Mouse (Mus musculus): ENCODE measurements at regions not wholly inside any gene's neighbourhood (a gene's known extent, or its start where the extent isn't known, plus 50 kb on each side); places are given as distances from the start of the nearest gene placed in this dataset.

DNA sequence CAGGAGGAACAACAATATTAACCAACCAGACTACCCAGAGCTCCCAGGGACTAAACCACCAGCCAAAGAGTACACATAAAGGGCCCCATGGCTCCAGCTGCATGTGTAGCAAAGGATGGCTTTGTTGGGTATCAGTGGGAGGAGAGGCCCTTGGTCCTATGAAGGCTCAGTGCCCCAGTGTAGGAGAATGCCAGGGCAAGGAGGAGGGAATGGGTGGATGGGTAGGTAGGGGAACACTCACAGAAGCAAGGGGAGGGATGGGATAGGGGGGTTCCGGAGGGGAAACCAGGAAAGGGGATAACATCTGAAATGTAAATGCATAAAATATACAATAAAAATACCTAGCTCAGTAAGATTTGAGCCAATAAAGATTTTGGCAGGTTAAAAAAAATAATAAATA is 86.4 kb upstream of the Gm34302 start:
- no peak overlapping the region for H3K9ac ChIP-seq (ENCODE audit: low read depth, low read length)
- H3K4me3 ChIP-seq (replicated peaks; ENCODE audit: low read depth, low read length): no peak overlapping the region
- no peaks in the 10 kb centered on the region for H3K27me3 ChIP-seq (ENCODE audit: insufficient read depth, low read length)
- ATAC-seq (replicated peaks; ENCODE audit: low FRiP score, low read depth) (no peak), DNase-seq (ENCODE audit: low spot score) (no peak)
- H3K36me3 ChIP-seq (ENCODE audit: insufficient read depth, low read length): no peaks in the 10 kb centered on the region
- WGBS: 82% methylated on average over 1 of the region's 1 CpGs
- no peak overlapping the region for H3K4me2 ChIP-seq (ENCODE audit: low read length)
- TF ChIP-seq CTCF (IDR thresholded peaks at IDR 0.05; ENCODE audit: low read depth): no peak
- H3K27ac ChIP-seq: no peak overlapping the region
- H3K9me3 ChIP-seq (replicated peaks; ENCODE audit: low read length): no peaks in the 10 kb centered on the region
- no peaks in the 10 kb centered on the region for H3K4me1 ChIP-seq (replicated peaks; ENCODE audit: insufficient read depth, low read length)

DNA sequence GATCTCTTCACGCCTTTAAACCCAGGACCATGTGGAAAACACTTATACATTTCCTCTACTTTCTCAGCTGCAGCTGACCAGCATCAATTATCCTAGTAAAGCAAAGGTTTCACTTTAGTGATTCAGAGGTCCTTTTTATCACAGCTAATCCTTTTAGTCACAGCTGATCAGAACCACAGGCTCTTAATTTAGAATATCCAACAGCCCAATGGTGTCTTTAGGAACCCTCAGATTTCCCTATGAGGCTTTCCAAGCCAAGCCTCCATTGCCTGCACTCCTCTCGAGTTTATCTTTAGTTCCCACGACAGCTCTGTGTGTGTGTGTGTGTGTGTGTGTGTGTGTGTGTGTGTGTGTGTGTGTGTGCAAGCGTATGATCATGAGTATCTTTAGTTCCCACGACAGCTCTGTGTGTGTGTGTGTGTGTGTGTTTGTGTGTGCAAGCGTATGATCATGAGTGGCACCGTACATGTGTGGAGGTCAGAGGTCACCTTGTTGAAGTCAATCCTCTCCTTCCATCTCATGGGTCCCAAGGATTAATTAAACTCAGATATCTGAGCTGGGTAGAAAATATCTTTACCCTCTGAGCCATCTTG is 85.4 kb upstream of the Gm34302 start:
- H3K27ac ChIP-seq: no peak overlapping the region
- H3K27me3 ChIP-seq (ENCODE audit: insufficient read depth, low read length): no peaks in the 10 kb centered on the region
- no peak for ATAC-seq (replicated peaks; ENCODE audit: low FRiP score, low read depth)
- WGBS: 84% methylated on average over 7 of the region's 7 CpGs
- no peak for TF ChIP-seq CTCF (IDR thresholded peaks at IDR 0.05; ENCODE audit: low read depth)
- H3K36me3 ChIP-seq (ENCODE audit: insufficient read depth, low read length): no peaks in the 10 kb centered on the region
- no peak overlapping the region for H3K4me3 ChIP-seq (replicated peaks; ENCODE audit: low read depth, low read length)
- no peaks in the 10 kb centered on the region for H3K9me3 ChIP-seq (replicated peaks; ENCODE audit: low read length)
- no peak overlapping the region for H3K9ac ChIP-seq (ENCODE audit: low read depth, low read length)
- H3K4me1 ChIP-seq (replicated peaks; ENCODE audit: insufficient read depth, low read length): no peaks in the 10 kb centered on the region
- H3K4me2 ChIP-seq (ENCODE audit: low read length): no peak overlapping the region
- no peak for DNase-seq (ENCODE audit: low spot score)

DNA sequence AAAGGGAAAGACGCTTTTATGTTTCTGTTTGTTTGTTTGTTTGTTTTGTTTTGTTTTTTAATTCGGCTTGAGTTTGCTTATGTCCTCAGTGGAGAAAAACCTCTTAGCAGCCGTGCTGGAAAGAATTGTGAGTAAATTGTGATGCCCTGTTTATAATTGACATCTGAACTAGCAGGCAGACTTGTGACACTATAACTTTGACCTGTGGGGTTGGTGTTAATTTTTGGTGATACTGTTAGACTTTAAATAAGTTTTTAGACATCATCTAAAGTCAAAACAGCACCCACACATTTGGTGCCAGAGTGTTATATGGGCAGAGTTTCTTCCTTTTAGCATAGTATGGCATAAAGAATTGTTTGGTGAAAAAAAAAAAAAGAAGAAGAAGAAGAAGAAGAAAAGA is 84.0 kb upstream of the Gm34302 start:
- Histone ChIP-seq H3K4me2 (ENCODE audit: low read length) (no peak overlapping the region), H3K27me3 (ENCODE audit: insufficient read depth, low read length) (no peaks in the 10 kb centered on the region), H3K4me3 (replicated peaks; ENCODE audit: low read depth, low read length) (no peak overlapping the region), H3K36me3 (ENCODE audit: insufficient read depth, low read length) (no peaks in the 10 kb centered on the region), H3K4me1 (replicated peaks; ENCODE audit: insufficient read depth, low read length) (no peaks in the 10 kb centered on the region), H3K9ac (ENCODE audit: low read depth, low read length) (no peak overlapping the region), H3K27ac (no peak overlapping the region), H3K9me3 (replicated peaks; ENCODE audit: low read length) (no peaks in the 10 kb centered on the region)
- DNase-seq (ENCODE audit: low spot score) (no peak), ATAC-seq (replicated peaks; ENCODE audit: low FRiP score, low read depth) (no peak)
- 87% methylated on average over 3 of the region's 3 CpGs for WGBS
- TF ChIP-seq CTCF (IDR thresholded peaks at IDR 0.05; ENCODE audit: low read depth): no peak

DNA sequence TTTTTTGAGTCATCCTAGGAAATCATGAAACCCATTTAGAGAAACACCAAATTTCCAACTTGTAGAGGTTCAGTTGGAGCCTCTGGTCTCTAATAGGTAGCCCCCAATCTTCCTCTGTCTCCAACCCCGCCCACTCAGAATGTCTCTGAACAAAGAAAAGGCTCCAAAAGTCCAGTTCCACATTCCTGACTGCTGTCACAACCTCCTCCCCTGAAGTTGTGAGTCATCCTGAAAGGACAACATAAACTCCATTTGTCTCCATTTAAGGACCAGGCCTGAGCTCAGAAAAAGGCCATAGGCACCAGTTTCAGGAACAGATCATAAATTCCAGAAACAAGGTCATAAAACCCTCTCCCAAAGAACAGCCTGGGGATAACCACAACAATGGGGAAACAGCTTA is 79.4 kb upstream of the Gm34302 start:
- Histone ChIP-seq H3K4me2 (ENCODE audit: low read length) (no peak overlapping the region), H3K36me3 (ENCODE audit: insufficient read depth, low read length) (no peaks in the 10 kb centered on the region), H3K4me3 (replicated peaks; ENCODE audit: low read depth, low read length) (no peak overlapping the region), H3K9me3 (replicated peaks; ENCODE audit: low read length) (no peaks in the 10 kb centered on the region), H3K27ac (0 out of 2 replicates have a peak overlapping the region, but pooled peaks have one; percentile 16), H3K9ac (ENCODE audit: low read depth, low read length) (no peak overlapping the region), H3K4me1 (replicated peaks; ENCODE audit: insufficient read depth, low read length) (peaks cover 4% of the 10 kb centered on the region; the same call in 1 of the 2 replicates), H3K27me3 (ENCODE audit: insufficient read depth, low read length) (no peaks in the 10 kb centered on the region)
- DNase-seq (ENCODE audit: low spot score): peak; percentile 30
- ATAC-seq (replicated peaks; ENCODE audit: low FRiP score, low read depth): no peak
- 74% methylated on average over 1 of the region's 1 CpGs for whole genome bisulfite sequencing
- no peak for TF ChIP-seq CTCF (IDR thresholded peaks at IDR 0.05; ENCODE audit: low read depth)

DNA sequence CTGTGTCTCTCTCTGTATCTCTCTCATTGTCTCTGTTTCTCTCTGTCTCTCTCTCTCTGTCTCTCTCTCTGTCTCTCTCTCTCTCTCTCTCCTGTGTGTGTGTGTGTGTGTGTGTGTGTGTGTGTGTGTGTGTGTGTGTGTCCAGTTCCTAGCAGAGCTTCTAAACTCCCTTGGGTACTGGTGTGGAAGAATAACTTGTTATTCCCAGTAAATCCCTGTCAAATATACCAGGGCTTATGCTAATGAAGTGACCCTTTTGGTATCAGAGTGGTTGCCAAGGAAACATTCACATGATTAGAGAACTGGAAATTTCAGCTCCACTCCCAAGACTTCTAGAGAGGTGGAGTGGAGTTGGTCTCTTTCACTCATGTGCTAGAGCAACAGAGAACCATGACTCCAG is 78.9 kb upstream of the Gm34302 start:
- H3K36me3 ChIP-seq (ENCODE audit: insufficient read depth, low read length): no peaks in the 10 kb centered on the region
- H3K4me1 ChIP-seq (replicated peaks; ENCODE audit: insufficient read depth, low read length): peaks cover 4% of the 10 kb centered on the region; the same call in 1 of the 2 replicates
- H3K27ac ChIP-seq: peak overlapping the region; percentile 40; the same call in 1 of the 2 replicates
- ATAC-seq (replicated peaks; ENCODE audit: low FRiP score, low read depth): no peak
- no peaks in the 10 kb centered on the region for H3K27me3 ChIP-seq (ENCODE audit: insufficient read depth, low read length)
- H3K9me3 ChIP-seq (replicated peaks; ENCODE audit: low read length): no peaks in the 10 kb centered on the region
- TF ChIP-seq CTCF (IDR thresholded peaks at IDR 0.05; ENCODE audit: low read depth): no peak
- H3K4me2 ChIP-seq (ENCODE audit: low read length): no peak overlapping the region
- no peak overlapping the region for H3K4me3 ChIP-seq (replicated peaks; ENCODE audit: low read depth, low read length)
- no peak overlapping the region for H3K9ac ChIP-seq (ENCODE audit: low read depth, low read length)
- no peak for DNase-seq (ENCODE audit: low spot score)

DNA sequence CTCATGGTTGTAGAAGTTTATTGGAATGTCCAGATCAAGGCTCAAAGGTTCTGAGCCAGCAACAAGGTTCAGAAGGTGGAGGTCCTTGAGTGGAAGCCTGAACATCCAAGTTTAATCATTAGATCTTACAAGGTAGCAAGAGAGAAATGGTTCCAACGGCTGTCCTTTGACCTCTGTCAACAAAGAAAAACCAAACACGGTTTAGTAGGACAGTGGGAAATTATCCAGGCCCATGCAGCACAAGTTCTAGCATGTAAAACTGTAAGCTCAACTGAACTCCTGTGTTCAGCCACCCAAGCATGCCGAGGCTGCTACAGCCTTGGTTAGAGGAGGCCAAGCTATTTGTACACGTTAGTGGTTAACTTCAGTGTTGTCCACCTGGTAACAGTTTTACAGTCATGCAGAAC is 77.1 kb upstream of the Gm34302 start:
- Histone ChIP-seq H3K27me3 (ENCODE audit: insufficient read depth, low read length) (no peaks in the 10 kb centered on the region), H3K36me3 (ENCODE audit: insufficient read depth, low read length) (no peaks in the 10 kb centered on the region), H3K27ac (peak overlapping the region; percentile 75), H3K4me3 (replicated peaks; ENCODE audit: low read depth, low read length) (no peak overlapping the region), H3K4me1 (replicated peaks; ENCODE audit: insufficient read depth, low read length) (peaks cover 4% of the 10 kb centered on the region; the same call in 1 of the 2 replicates), H3K9me3 (replicated peaks; ENCODE audit: low read length) (no peaks in the 10 kb centered on the region), H3K4me2 (ENCODE audit: low read length) (no peak overlapping the region), H3K9ac (ENCODE audit: low read depth, low read length) (no peak overlapping the region)
- TF ChIP-seq CTCF (IDR thresholded peaks at IDR 0.05; ENCODE audit: low read depth): no peak
- DNase-seq (ENCODE audit: low spot score) (peak; percentile 56), ATAC-seq (replicated peaks; ENCODE audit: low FRiP score, low read depth) (peak; percentile 96)
- WGBS: 33% methylated on average over 4 of the region's 4 CpGs

DNA sequence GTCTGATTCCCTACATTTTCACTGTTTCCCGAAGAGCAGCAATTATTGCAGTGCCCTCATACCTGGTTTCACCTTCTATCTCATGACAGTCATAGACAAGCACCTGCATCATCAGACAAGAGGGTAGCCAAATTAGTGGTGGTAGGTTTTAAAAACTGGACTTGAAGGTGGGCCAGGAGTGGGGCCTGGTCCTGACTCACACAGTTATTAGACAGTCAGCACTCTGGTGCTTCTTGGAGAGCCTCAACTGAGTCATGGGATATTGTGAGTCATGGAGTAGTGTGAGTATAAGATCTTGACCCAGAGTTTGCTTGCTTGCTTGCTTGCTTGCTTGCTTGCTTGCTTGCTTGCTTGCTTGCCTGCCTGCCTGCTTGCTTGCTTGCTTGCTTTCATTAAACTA is 73.1 kb upstream of the Gm34302 start:
- TF ChIP-seq CTCF (IDR thresholded peaks at IDR 0.05; ENCODE audit: low read depth): no peak
- DNase-seq (ENCODE audit: low spot score) (no peak), ATAC-seq (replicated peaks; ENCODE audit: low FRiP score, low read depth) (no peak)
- peaks cover 4% of the 10 kb centered on the region; the same call in 1 of the 2 replicates for H3K4me1 ChIP-seq (replicated peaks; ENCODE audit: insufficient read depth, low read length)
- no peak overlapping the region for H3K9ac ChIP-seq (ENCODE audit: low read depth, low read length)
- no peak overlapping the region for H3K4me3 ChIP-seq (replicated peaks; ENCODE audit: low read depth, low read length)
- 90% methylated on average over 1 of the region's 1 CpGs for WGBS
- H3K9me3 ChIP-seq (replicated peaks; ENCODE audit: low read length): no peaks in the 10 kb centered on the region
- no peaks in the 10 kb centered on the region for H3K36me3 ChIP-seq (ENCODE audit: insufficient read depth, low read length)
- H3K4me2 ChIP-seq (ENCODE audit: low read length): no peak overlapping the region
- no peaks in the 10 kb centered on the region for H3K27me3 ChIP-seq (ENCODE audit: insufficient read depth, low read length)
- no peak overlapping the region for H3K27ac ChIP-seq
